Mouse (Mus musculus) limb, embryonic 13.5 days (tissue): Measurements from ENCODE around the gene Gm20388. TPM values are rescaled to one million over a fixed set of nuclear protein-coding genes. Genes with fewer than 3 reads are reported as not detected.

ENCODE experiments used
- ATAC-seq: fragments of 200-750 bp; cut with Nextera tagmentation; 2 replicates; pipeline ENCODE4 v1.8.0; 2017; ENCODE audit warnings: low read depth, moderate number of reproducible peaks, moderate TSS enrichment; ENCODE audit not compliant: low FRiP score
- H3K27ac ChIP-seq: fragments of 300-500 bp; sonication (generic); 2 replicates; pipeline ENCODE4 v1.5.1; 2015; ENCODE audit warnings: inconsistent platforms, mild to moderate bottlenecking, moderate library complexity
- H3K27me3 ChIP-seq: fragments of 300-500 bp; sonication (generic); 2 replicates; pipeline ENCODE4 v1.6.1; 2015; ENCODE audit warnings: mild to moderate bottlenecking, inconsistent platforms
- H3K36me3 ChIP-seq: fragments of 300-500 bp; sonication (generic); 2 replicates; pipeline ENCODE4 v1.6.1; 2015; ENCODE audit warnings: inconsistent platforms, mild to moderate bottlenecking, moderate library complexity
- H3K4me1 ChIP-seq: fragments of 300-500 bp; sonication (generic); 2 replicates; pipeline ENCODE4 v1.6.1; 2015; ENCODE audit warnings: inconsistent platforms
- H3K4me2 ChIP-seq: fragments of 300-500 bp; sonication (generic); replicated peaks from 2 replicates; pipeline ENCODE4 v1.6.1; 2015; ENCODE audit warnings: inconsistent platforms, mild to moderate bottlenecking, moderate library complexity
- H3K4me3 ChIP-seq: fragments of 300-500 bp; sonication (generic); 2 replicates; pipeline ENCODE4 v1.5.1; 2015; ENCODE audit warnings: moderate library complexity, mild to moderate bottlenecking, inconsistent platforms
- H3K9ac ChIP-seq: fragments of 300-500 bp; sonication (generic); 2 replicates; pipeline ENCODE4 v1.6.1; 2015; ENCODE audit warnings: mild to moderate bottlenecking, inconsistent platforms
- H3K9me3 ChIP-seq: fragments of 300-500 bp; sonication (generic); 2 replicates; pipeline ENCODE4 v1.6.1; 2016; ENCODE audit warnings: inconsistent platforms
- WGBS: fragments of 180-500 bp; shearing (Covaris S2); methylation state at CpG from one replicate; pipeline ENCODE4 v1.1.7; 2015; 5-methylcytosine and 5-hydroxymethylcytosine counted together
- polyA plus RNA-seq: library from polyadenylated mRNA; unstranded; fragments of >200 nt; fragmentation: Nextera tagmentation; extraction: Ambion mirVana; gene quantifications from 2 replicates; pipeline ENCODE4 v1.2.1, GENCODE M21; 2015

Gm20388 gene
- polyA plus RNA-seq, 1 experiment from 2014 or later, result 7.1 TPM

- Histone ChIP-seq H3K9ac (peak overlapping the region; percentile 19), H3K36me3 (peaks cover 2% of the 10 kb centered on the region; the same call in 1 of the 2 replicates), H3K9me3 (no peaks in the 10 kb centered on the region), H3K4me3 (peak overlapping the region; percentile 0; the same call in 1 of the 2 replicates), H3K4me1 (peaks cover 64% of the 10 kb centered on the region), H3K27ac (peak overlapping the region; percentile 67; the same call in 1 of the 2 replicates), H3K27me3 (no peaks in the 10 kb centered on the region), H3K4me2 (peak overlapping the region; percentile 48)
- ATAC-seq, result 0 out of 2 replicates have a peak, but pooled peaks have one; percentile 16
- 39% methylated on average over 14 of the region's 14 CpGs for WGBS
These were observed 2612.4 kb downstream of the Gm20388 start for GRCm38 (mm10) chr8:122522796-122523651.

- ATAC-seq, result peak; percentile 42; the same call in 1 of the 2 replicates
- H3K27me3 ChIP-seq, result no peaks in the 10 kb centered on the region
- peak overlapping the region; percentile 19 for H3K9ac ChIP-seq
- WGBS, result 10% methylated on average over 23 of the region's 23 CpGs
- peaks cover 56% of the 10 kb centered on the region for H3K4me1 ChIP-seq
- peak overlapping the region; percentile 48 for H3K4me2 ChIP-seq
- peak overlapping the region; percentile 67; the same call in 1 of the 2 replicates for H3K27ac ChIP-seq
- peaks cover 7% of the 10 kb centered on the region for H3K36me3 ChIP-seq
- H3K9me3 ChIP-seq, result no peaks in the 10 kb centered on the region
- H3K4me3 ChIP-seq, result peak overlapping the region; percentile 0; the same call in 1 of the 2 replicates
These were observed 2613.2 kb downstream of the Gm20388 start for GRCm38 (mm10) chr8:122523652-122524360.

DNA sequence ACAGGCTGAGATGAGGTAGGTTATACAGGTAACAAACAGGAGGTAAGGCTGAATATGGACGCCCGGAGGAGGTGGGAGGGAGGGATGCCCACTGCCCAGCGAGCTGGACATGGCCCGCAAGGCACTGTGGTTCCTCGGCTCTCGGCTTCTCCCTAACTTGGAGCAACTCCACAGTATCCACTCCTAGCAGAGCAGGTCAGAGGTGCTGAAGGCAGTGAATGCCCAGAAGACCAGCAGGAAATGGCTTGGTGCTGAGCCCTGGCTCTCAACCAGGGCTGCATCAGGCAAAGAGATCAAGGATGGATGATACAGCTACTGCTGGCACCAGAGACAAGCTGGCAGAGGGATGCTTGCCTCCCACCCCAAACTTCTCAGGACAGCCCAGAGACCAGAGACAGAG, 2613.9 kb downstream of the Gm20388 start:
- peak overlapping the region; percentile 48 for H3K4me2 ChIP-seq
- peak overlapping the region; percentile 67; the same call in 1 of the 2 replicates for H3K27ac ChIP-seq
- no peak overlapping the region for H3K4me3 ChIP-seq
- H3K4me1 ChIP-seq, result peaks cover 54% of the 10 kb centered on the region
- peak overlapping the region; percentile 19 for H3K9ac ChIP-seq
- H3K36me3 ChIP-seq, result peaks cover 7% of the 10 kb centered on the region
- H3K9me3 ChIP-seq, result no peaks in the 10 kb centered on the region
- WGBS, result 74% methylated on average over 6 of the region's 6 CpGs
- ATAC-seq, result no peak
- H3K27me3 ChIP-seq, result no peaks in the 10 kb centered on the region

DNA sequence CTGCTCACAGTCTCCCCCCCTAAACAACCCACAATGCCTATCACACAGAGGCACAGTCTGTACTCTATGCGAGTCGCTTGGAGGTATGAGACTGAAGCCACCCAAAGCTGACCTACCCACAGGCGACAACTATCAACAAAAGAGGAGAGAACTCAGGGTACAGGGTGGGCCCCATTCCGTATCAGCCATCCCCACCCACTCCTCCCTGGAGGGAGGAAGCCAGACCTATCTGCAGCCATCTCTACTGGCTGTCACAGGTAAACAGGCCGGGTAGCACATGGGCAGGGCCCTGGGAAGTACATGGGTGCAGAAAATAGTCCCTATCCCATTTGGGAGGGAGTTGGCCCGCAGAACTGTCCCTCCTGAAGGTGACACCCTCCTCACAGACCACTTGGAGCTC, 2614.4 kb downstream of the Gm20388 start:
- Histone ChIP-seq H3K27ac (peak overlapping the region; percentile 28; the same call in 1 of the 2 replicates), H3K4me2 (no peak overlapping the region), H3K4me1 (peaks cover 51% of the 10 kb centered on the region), H3K9me3 (no peaks in the 10 kb centered on the region), H3K36me3 (peaks cover 7% of the 10 kb centered on the region), H3K27me3 (no peaks in the 10 kb centered on the region), H3K4me3 (no peak overlapping the region), H3K9ac (peak overlapping the region; percentile 35; the same call in 1 of the 2 replicates)
- 81% methylated on average over 6 of the region's 6 CpGs for WGBS
- no peak for ATAC-seq

GRCm38 (mm10) chr8:122526084-122526483, 2615.4 kb downstream of the Gm20388 start:
- no peak overlapping the region for H3K4me3 ChIP-seq
- ATAC-seq, result no peak
- H3K27me3 ChIP-seq, result no peaks in the 10 kb centered on the region
- 67% methylated on average over 3 of the region's 3 CpGs for WGBS
- no peak overlapping the region for H3K4me2 ChIP-seq
- H3K9ac ChIP-seq, result peak overlapping the region; percentile 48; the same call in 1 of the 2 replicates
- H3K9me3 ChIP-seq, result no peaks in the 10 kb centered on the region
- peaks cover 51% of the 10 kb centered on the region for H3K4me1 ChIP-seq
- H3K36me3 ChIP-seq, result peaks cover 7% of the 10 kb centered on the region
- H3K27ac ChIP-seq, result peak overlapping the region; percentile 58; the same call in 1 of the 2 replicates

GRCm38 (mm10) chr8:122526526-122527170, 2616.0 kb downstream of the Gm20388 start:
- peak overlapping the region; percentile 48; the same call in 1 of the 2 replicates for H3K9ac ChIP-seq
- H3K4me3 ChIP-seq, result no peak overlapping the region
- no peak overlapping the region for H3K4me2 ChIP-seq
- H3K9me3 ChIP-seq, result no peaks in the 10 kb centered on the region
- H3K27ac ChIP-seq, result peak overlapping the region; percentile 58; the same call in 1 of the 2 replicates
- no peaks in the 10 kb centered on the region for H3K27me3 ChIP-seq
- H3K36me3 ChIP-seq, result peaks cover 7% of the 10 kb centered on the region
- WGBS, result 62% methylated on average over 7 of the region's 7 CpGs
- ATAC-seq, result no peak
- peaks cover 51% of the 10 kb centered on the region for H3K4me1 ChIP-seq

- H3K27me3 ChIP-seq, result no peaks in the 10 kb centered on the region
- H3K27ac ChIP-seq, result no peak overlapping the region
- WGBS, result 97% methylated on average over 3 of the region's 3 CpGs
- H3K4me3 ChIP-seq, result no peak overlapping the region
- H3K4me2 ChIP-seq, result no peak overlapping the region
- no peaks in the 10 kb centered on the region for H3K9me3 ChIP-seq
- H3K4me1 ChIP-seq, result peaks cover 46% of the 10 kb centered on the region
- H3K36me3 ChIP-seq, result peaks cover 7% of the 10 kb centered on the region
- H3K9ac ChIP-seq, result no peak overlapping the region
- no peak for ATAC-seq
These were observed 2617.3 kb downstream of the Gm20388 start for GRCm38 (mm10) chr8:122527937-122528336.

GRCm38 (mm10) chr8:122529159-122529558, 2618.5 kb downstream of the Gm20388 start:
- Histone ChIP-seq H3K4me1 (peaks cover 38% of the 10 kb centered on the region), H3K9ac (no peak overlapping the region), H3K4me2 (no peak overlapping the region), H3K27ac (no peak overlapping the region), H3K36me3 (peaks cover 8% of the 10 kb centered on the region), H3K9me3 (no peaks in the 10 kb centered on the region), H3K4me3 (no peak overlapping the region), H3K27me3 (no peaks in the 10 kb centered on the region)
- 91% methylated on average over 4 of the region's 4 CpGs for WGBS
- no peak for ATAC-seq

DNA sequence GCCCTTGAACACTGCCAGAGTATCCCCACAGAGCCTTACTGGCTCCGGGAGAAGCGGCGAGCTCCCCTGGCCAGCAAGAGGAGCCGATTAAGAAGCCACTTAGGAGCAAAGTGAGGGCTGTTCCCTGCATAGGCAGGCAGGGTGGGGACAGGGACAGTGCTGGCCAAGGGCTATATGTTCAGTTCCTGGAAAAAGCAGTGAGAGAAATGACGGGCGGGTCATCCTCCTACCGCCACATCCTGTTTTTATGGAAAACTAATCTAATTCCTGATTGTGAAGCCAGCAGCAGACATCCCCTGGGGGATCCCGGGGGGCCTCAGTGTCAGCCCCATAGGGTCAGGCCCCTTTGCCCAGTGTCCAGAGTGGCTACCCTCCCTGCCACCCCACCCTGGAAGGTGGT, 2620.7 kb downstream of the Gm20388 start:
- no peak overlapping the region for H3K4me3 ChIP-seq
- no peak for ATAC-seq
- no peaks in the 10 kb centered on the region for H3K9me3 ChIP-seq
- 86% methylated on average over 8 of the region's 8 CpGs for WGBS
- no peak overlapping the region for H3K4me2 ChIP-seq
- H3K4me1 ChIP-seq, result peaks cover 17% of the 10 kb centered on the region
- H3K27ac ChIP-seq, result no peak overlapping the region
- H3K27me3 ChIP-seq, result no peaks in the 10 kb centered on the region
- no peak overlapping the region for H3K9ac ChIP-seq
- H3K36me3 ChIP-seq, result peaks cover 16% of the 10 kb centered on the region

GRCm38 (mm10) chr8:122537033-122537432, 2626.4 kb downstream of the Gm20388 start:
- H3K4me3 ChIP-seq, result no peak overlapping the region
- WGBS, result 25% methylated on average over 6 of the region's 6 CpGs
- ATAC-seq, result peak; percentile 54
- no peaks in the 10 kb centered on the region for H3K9me3 ChIP-seq
- H3K36me3 ChIP-seq, result 0 out of 2 replicates have a peak, but pooled peaks cover 8% of the 10 kb centered on the region
- peaks cover 18% of the 10 kb centered on the region for H3K4me1 ChIP-seq
- H3K4me2 ChIP-seq, result peak overlapping the region; percentile 2
- H3K27ac ChIP-seq, result peak overlapping the region; percentile 63
- H3K9ac ChIP-seq, result no peak overlapping the region
- H3K27me3 ChIP-seq, result no peaks in the 10 kb centered on the region

DNA sequence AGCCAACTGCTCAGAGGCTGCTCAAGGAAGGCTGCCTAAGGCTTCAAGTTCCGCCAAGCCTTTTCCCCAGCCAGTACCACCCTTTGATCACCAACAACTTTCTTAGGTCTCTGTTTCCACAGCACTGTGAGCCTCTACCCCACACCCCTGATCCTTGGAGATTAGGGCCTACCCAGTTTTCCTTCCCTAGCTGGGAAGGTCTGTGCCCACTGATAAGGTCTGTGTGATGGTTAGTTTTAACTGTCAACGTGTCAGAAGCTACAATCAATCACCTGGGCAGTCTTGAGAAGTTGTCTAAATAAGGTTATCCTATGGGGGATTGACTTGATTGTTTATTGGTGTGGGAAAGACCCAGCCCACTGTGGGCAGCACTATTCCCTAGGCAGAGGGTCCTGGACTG, 2627.2 kb downstream of the Gm20388 start:
- H3K27me3 ChIP-seq, result no peaks in the 10 kb centered on the region
- H3K9ac ChIP-seq, result no peak overlapping the region
- WGBS, result 70% methylated on average over 2 of the region's 2 CpGs
- no peak overlapping the region for H3K4me3 ChIP-seq
- no peaks in the 10 kb centered on the region for H3K9me3 ChIP-seq
- H3K4me2 ChIP-seq, result no peak overlapping the region
- H3K27ac ChIP-seq, result peak overlapping the region; percentile 63
- H3K4me1 ChIP-seq, result peaks cover 18% of the 10 kb centered on the region
- no peak for ATAC-seq
- H3K36me3 ChIP-seq, result 0 out of 2 replicates have a peak, but pooled peaks cover 8% of the 10 kb centered on the region
